Mouse (Mus musculus): ENCODE data around the gene Cops6.

The Cops6 gene

GRCm38 (mm10) chr5:138187661-138188306 lies 26.9 kb downstream of the Cops6 start:
- DNase-seq (ENCODE audit: low read depth, low spot score), result peak; percentile 59

GRCm38 (mm10) chr5:138193771-138194727 lies 33.2 kb downstream of the Cops6 start, which contains the start of gene Mblac1:
TSS of gene Mblac1 (plus strand) at chr5:138194314.
- peak; percentile 78 for DNase-seq (ENCODE audit: low read depth, low spot score)

- no peak for DNase-seq (ENCODE audit: low read depth, low spot score)
Measured at GRCm38 (mm10) chr5:138194755-138195345, 34.0 kb downstream of the Cops6 start.

- DNase-seq (ENCODE audit: low read depth, low spot score), result no peak
Measured at GRCm38 (mm10) chr5:138195463-138195862, 34.6 kb downstream of the Cops6 start.

GRCm38 (mm10) chr5:138199576-138199975 lies 38.7 kb downstream of the Cops6 start:
- DNase-seq (ENCODE audit: low read depth, low spot score), result no peak

- DNase-seq (ENCODE audit: low read depth, low spot score), result no peak
Measured at GRCm38 (mm10) chr5:138202086-138202485, 41.2 kb downstream of the Cops6 start.

GRCm38 (mm10) chr5:138207253-138207652 lies 46.4 kb downstream of the Cops6 start:
- no peak for DNase-seq (ENCODE audit: low read depth, low spot score)

- DNase-seq (ENCODE audit: low read depth, low spot score), result no peak
Measured at GRCm38 (mm10) chr5:138207873-138208272, 47.0 kb downstream of the Cops6 start.
